Mouse (Mus musculus): ENCODE measurements at regions not wholly inside any gene's neighbourhood (a gene's known extent, or its start where the extent isn't known, plus 50 kb on each side); places are given as distances from the start of the nearest gene placed in this dataset.

- no peak overlapping the region for H3K9ac ChIP-seq (ENCODE audit: low read depth, low read length, severe bottlenecking)
- no peak overlapping the region for H3K4me3 ChIP-seq (replicated peaks; ENCODE audit: low read length)
- H3K4me2 ChIP-seq (replicated peaks; ENCODE audit: low read depth, low read length, severe bottlenecking): no peak overlapping the region
- ATAC-seq (ENCODE audit: low FRiP score, low read depth) (no peak), DNase-seq (ENCODE audit: low spot score) (no peak)
- H3K36me3 ChIP-seq (ENCODE audit: control insufficient read depth, insufficient read depth, low read length): no peaks in the 10 kb centered on the region
- TF ChIP-seq POLR2A (IDR thresholded peaks at IDR 0.05; ENCODE audit: borderline replicate concordance, extremely low read depth, insufficient read depth, insufficient read length): no peak
- H3K4me1 ChIP-seq (ENCODE audit: control insufficient read depth, insufficient read depth, low read length): no peaks in the 10 kb centered on the region
- no peaks in the 10 kb centered on the region for H3K27me3 ChIP-seq (ENCODE audit: control insufficient read depth, insufficient read depth, low read length)
- H3K9me3 ChIP-seq (ENCODE audit: control insufficient read depth, low read length): no peaks in the 10 kb centered on the region
- 89% methylated on average over 5 of the region's 5 CpGs for WGBS
- no peak overlapping the region for H3K27ac ChIP-seq (replicated peaks; ENCODE audit: low read depth, low read length)
These were observed 168.8 kb downstream of the Diras2 start for GRCm38 (mm10) chr13:52362266-52362665.

- H3K4me1 ChIP-seq (ENCODE audit: control insufficient read depth, insufficient read depth, low read length): no peaks in the 10 kb centered on the region
- H3K9me3 ChIP-seq (ENCODE audit: control insufficient read depth, low read length): no peaks in the 10 kb centered on the region
- DNase-seq (ENCODE audit: low spot score) (no peak), ATAC-seq (ENCODE audit: low FRiP score, low read depth) (no peak)
- no peak overlapping the region for H3K9ac ChIP-seq (ENCODE audit: low read depth, low read length, severe bottlenecking)
- no peaks in the 10 kb centered on the region for H3K27me3 ChIP-seq (ENCODE audit: control insufficient read depth, insufficient read depth, low read length)
- no peak overlapping the region for H3K27ac ChIP-seq (replicated peaks; ENCODE audit: low read depth, low read length)
- no peak for TF ChIP-seq POLR2A (IDR thresholded peaks at IDR 0.05; ENCODE audit: borderline replicate concordance, extremely low read depth, insufficient read depth, insufficient read length)
- no peak overlapping the region for H3K4me2 ChIP-seq (replicated peaks; ENCODE audit: low read depth, low read length, severe bottlenecking)
- H3K36me3 ChIP-seq (ENCODE audit: control insufficient read depth, insufficient read depth, low read length): no peaks in the 10 kb centered on the region
- H3K4me3 ChIP-seq (replicated peaks; ENCODE audit: low read length): no peak overlapping the region
These were observed 161.2 kb downstream of the Diras2 start for GRCm38 (mm10) chr13:52369851-52370250.

GRCm38 (mm10) chr13:52371986-52372385, 159.1 kb downstream of the Diras2 start:
- ATAC-seq (ENCODE audit: low FRiP score, low read depth): no peak
- no peaks in the 10 kb centered on the region for H3K4me1 ChIP-seq (ENCODE audit: control insufficient read depth, insufficient read depth, low read length)
- WGBS: 86% methylated on average over 3 of the region's 3 CpGs
- H3K4me2 ChIP-seq (replicated peaks; ENCODE audit: low read depth, low read length, severe bottlenecking): no peak overlapping the region
- H3K9me3 ChIP-seq (ENCODE audit: control insufficient read depth, low read length): no peaks in the 10 kb centered on the region
- no peak overlapping the region for H3K4me3 ChIP-seq (replicated peaks; ENCODE audit: low read length)
- DNase-seq (ENCODE audit: low spot score): no peak
- H3K9ac ChIP-seq (ENCODE audit: low read depth, low read length, severe bottlenecking): no peak overlapping the region
- H3K27ac ChIP-seq (replicated peaks; ENCODE audit: low read depth, low read length): no peak overlapping the region
- no peak for TF ChIP-seq POLR2A (IDR thresholded peaks at IDR 0.05; ENCODE audit: borderline replicate concordance, extremely low read depth, insufficient read depth, insufficient read length)
- H3K36me3 ChIP-seq (ENCODE audit: control insufficient read depth, insufficient read depth, low read length): no peaks in the 10 kb centered on the region
- no peaks in the 10 kb centered on the region for H3K27me3 ChIP-seq (ENCODE audit: control insufficient read depth, insufficient read depth, low read length)

DNA sequence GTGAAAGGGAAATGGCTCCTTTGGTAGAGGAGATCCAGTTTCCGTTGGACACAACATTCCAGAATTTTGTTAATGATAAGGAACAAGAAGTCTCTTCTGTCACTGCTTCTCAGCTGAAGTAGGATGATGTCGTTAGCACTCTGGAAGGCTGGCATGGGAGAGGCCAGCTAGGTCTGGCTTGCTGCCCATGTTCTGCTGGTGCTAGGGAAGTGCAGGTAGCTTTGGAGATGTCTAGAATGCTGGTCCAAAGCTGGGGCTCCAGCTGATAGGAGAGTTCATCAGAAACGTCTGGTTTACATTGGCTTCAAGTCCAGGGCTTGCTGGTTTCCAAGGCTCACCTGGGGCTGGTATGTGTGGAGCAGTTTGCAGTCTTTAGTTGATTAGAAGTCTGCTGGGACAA, 156.3 kb downstream of the Diras2 start:
- no peak overlapping the region for H3K4me2 ChIP-seq (replicated peaks; ENCODE audit: low read depth, low read length, severe bottlenecking)
- no peaks in the 10 kb centered on the region for H3K27me3 ChIP-seq (ENCODE audit: control insufficient read depth, insufficient read depth, low read length)
- ATAC-seq (ENCODE audit: low FRiP score, low read depth) (no peak), DNase-seq (ENCODE audit: low spot score) (no peak)
- TF ChIP-seq POLR2A (IDR thresholded peaks at IDR 0.05; ENCODE audit: borderline replicate concordance, extremely low read depth, insufficient read depth, insufficient read length): no peak
- H3K27ac ChIP-seq (replicated peaks; ENCODE audit: low read depth, low read length): no peak overlapping the region
- H3K9ac ChIP-seq (ENCODE audit: low read depth, low read length, severe bottlenecking): no peak overlapping the region
- no peaks in the 10 kb centered on the region for H3K36me3 ChIP-seq (ENCODE audit: control insufficient read depth, insufficient read depth, low read length)
- WGBS: 67% methylated on average over 3 of the region's 3 CpGs
- H3K9me3 ChIP-seq (ENCODE audit: control insufficient read depth, low read length): peaks cover 13% of the 10 kb centered on the region; the same call in 1 of the 2 replicates
- no peaks in the 10 kb centered on the region for H3K4me1 ChIP-seq (ENCODE audit: control insufficient read depth, insufficient read depth, low read length)
- H3K4me3 ChIP-seq (replicated peaks; ENCODE audit: low read length): no peak overlapping the region

DNA sequence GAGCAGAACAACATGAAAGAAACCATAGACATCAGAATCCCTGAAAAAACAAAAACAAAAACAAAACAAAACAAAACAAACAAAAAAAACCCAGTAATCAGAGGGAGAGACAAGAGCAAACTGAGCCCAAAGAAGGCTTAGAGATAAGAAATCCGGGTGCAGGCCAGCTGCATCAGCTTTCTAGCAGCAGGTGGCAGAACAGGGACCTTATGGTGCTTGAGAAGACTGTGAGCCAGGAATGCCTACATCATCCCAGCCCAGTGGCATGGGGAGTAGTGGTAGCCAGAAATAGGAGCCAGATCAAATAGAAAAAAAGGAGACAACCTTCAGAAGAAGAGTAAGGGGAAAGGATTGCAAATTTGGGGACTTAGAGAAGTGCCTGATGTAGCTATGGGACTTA, 152.8 kb downstream of the Diras2 start:
- DNase-seq (ENCODE audit: low spot score) (no peak), ATAC-seq (ENCODE audit: low FRiP score, low read depth) (no peak)
- Histone ChIP-seq H3K27me3 (ENCODE audit: control insufficient read depth, insufficient read depth, low read length) (no peaks in the 10 kb centered on the region), H3K9me3 (ENCODE audit: control insufficient read depth, low read length) (peaks cover 15% of the 10 kb centered on the region; the same call in 1 of the 2 replicates), H3K36me3 (ENCODE audit: control insufficient read depth, insufficient read depth, low read length) (no peaks in the 10 kb centered on the region), H3K4me2 (replicated peaks; ENCODE audit: low read depth, low read length, severe bottlenecking) (no peak overlapping the region), H3K27ac (replicated peaks; ENCODE audit: low read depth, low read length) (no peak overlapping the region), H3K4me1 (ENCODE audit: control insufficient read depth, insufficient read depth, low read length) (no peaks in the 10 kb centered on the region), H3K4me3 (replicated peaks; ENCODE audit: low read length) (no peak overlapping the region), H3K9ac (ENCODE audit: low read depth, low read length, severe bottlenecking) (no peak overlapping the region)
- no peak for TF ChIP-seq POLR2A (IDR thresholded peaks at IDR 0.05; ENCODE audit: borderline replicate concordance, extremely low read depth, insufficient read depth, insufficient read length)
- 72% methylated on average over 1 of the region's 1 CpGs for WGBS

GRCm38 (mm10) chr13:52389271-52389670, 141.8 kb downstream of the Diras2 start:
- H3K9me3 ChIP-seq (ENCODE audit: control insufficient read depth, low read length): no peaks in the 10 kb centered on the region; the same call in 1 of the 2 replicates
- DNase-seq (ENCODE audit: low spot score) (no peak), ATAC-seq (ENCODE audit: low FRiP score, low read depth) (no peak)
- H3K4me3 ChIP-seq (replicated peaks; ENCODE audit: low read length): no peak overlapping the region
- no peaks in the 10 kb centered on the region for H3K36me3 ChIP-seq (ENCODE audit: control insufficient read depth, insufficient read depth, low read length)
- WGBS: 90% methylated on average over 5 of the region's 5 CpGs
- no peak overlapping the region for H3K27ac ChIP-seq (replicated peaks; ENCODE audit: low read depth, low read length)
- H3K27me3 ChIP-seq (ENCODE audit: control insufficient read depth, insufficient read depth, low read length): no peaks in the 10 kb centered on the region
- H3K4me1 ChIP-seq (ENCODE audit: control insufficient read depth, insufficient read depth, low read length): no peaks in the 10 kb centered on the region
- TF ChIP-seq POLR2A (IDR thresholded peaks at IDR 0.05; ENCODE audit: borderline replicate concordance, extremely low read depth, insufficient read depth, insufficient read length): no peak
- H3K9ac ChIP-seq (ENCODE audit: low read depth, low read length, severe bottlenecking): no peak overlapping the region
- H3K4me2 ChIP-seq (replicated peaks; ENCODE audit: low read depth, low read length, severe bottlenecking): no peak overlapping the region

Measured in limb, embryonic 14.5 days (tissue).